Mouse (Mus musculus) heart, embryonic 16.5 days (tissue): ENCODE results near the gene Dab2ip. TPM values are rescaled to one million over a fixed set of nuclear protein-coding genes. Genes with fewer than 3 reads are reported as not detected.

Experiments
- ATAC-seq: fragments of 200-750 bp; cut with Nextera tagmentation; replicated peaks from 2 replicates; pipeline ENCODE4 v1.8.0; 2017; ENCODE audit warnings: moderate number of reproducible peaks; ENCODE audit not compliant: insufficient read depth, low FRiP score; ENCODE audit errors: extremely low read depth
- H3K27ac ChIP-seq: fragments of 300-500 bp; sonication (generic); 2 replicates; pipeline ENCODE4 v1.5.1; 2014; ENCODE audit warnings: mild to moderate bottlenecking, low read length, control low read depth, moderate library complexity
- H3K27me3 ChIP-seq: fragments of 300-500 bp; sonication (generic); 2 replicates; pipeline ENCODE4 v1.6.1; 2014; ENCODE audit warnings: low read length, mixed read lengths; ENCODE audit not compliant: control insufficient read depth, insufficient read depth
- H3K36me3 ChIP-seq: fragments of 300-500 bp; sonication (generic); 2 replicates; pipeline ENCODE4 v1.6.1; 2014; ENCODE audit not compliant: control insufficient read depth, insufficient read depth
- H3K4me1 ChIP-seq: fragments of 300-500 bp; sonication (generic); 2 replicates; pipeline ENCODE4 v1.6.1; 2014; ENCODE audit warnings: low read length, mixed read lengths; ENCODE audit not compliant: control insufficient read depth, insufficient read depth
- H3K4me2 ChIP-seq: fragments of 300-500 bp; sonication (generic); 2 replicates; pipeline ENCODE4 v1.6.1; 2014; ENCODE audit warnings: low read depth, mild to moderate bottlenecking, control low read depth, low read length
- H3K4me3 ChIP-seq: fragments of 300-500 bp; sonication (generic); 2 replicates; pipeline ENCODE4 v1.5.1; 2014; ENCODE audit warnings: mild to moderate bottlenecking, control low read depth, low read length
- H3K9ac ChIP-seq: fragments of 300-500 bp; sonication (generic); 2 replicates; pipeline ENCODE4 v1.6.1; 2014; ENCODE audit warnings: low read length, control low read depth
- H3K9me3 ChIP-seq: fragments of 300-500 bp; sonication (generic); replicated peaks from 2 replicates; pipeline ENCODE4 v1.6.1; 2016; ENCODE audit warnings: low read length; ENCODE audit not compliant: control insufficient read depth
- WGBS: fragments of 180-500 bp; shearing (Covaris S2); extraction: QIAGEN DNeasy Blood & Tissue Kit; methylation state at CpG from one replicate; pipeline ENCODE4 v1.1.7; 2014; 5-methylcytosine and 5-hydroxymethylcytosine counted together
- polyA plus RNA-seq: library from polyadenylated mRNA; unstranded; fragments of >200 nt; fragmentation: Nextera tagmentation; extraction: Ambion mirVana; gene quantifications from 2 replicates; pipeline ENCODE4 v1.2.1, GENCODE M21; 2015

Gene Dab2ip
- polyA plus RNA-seq, 1 experiment from 2014 or later: 27.1 TPM

DNA sequence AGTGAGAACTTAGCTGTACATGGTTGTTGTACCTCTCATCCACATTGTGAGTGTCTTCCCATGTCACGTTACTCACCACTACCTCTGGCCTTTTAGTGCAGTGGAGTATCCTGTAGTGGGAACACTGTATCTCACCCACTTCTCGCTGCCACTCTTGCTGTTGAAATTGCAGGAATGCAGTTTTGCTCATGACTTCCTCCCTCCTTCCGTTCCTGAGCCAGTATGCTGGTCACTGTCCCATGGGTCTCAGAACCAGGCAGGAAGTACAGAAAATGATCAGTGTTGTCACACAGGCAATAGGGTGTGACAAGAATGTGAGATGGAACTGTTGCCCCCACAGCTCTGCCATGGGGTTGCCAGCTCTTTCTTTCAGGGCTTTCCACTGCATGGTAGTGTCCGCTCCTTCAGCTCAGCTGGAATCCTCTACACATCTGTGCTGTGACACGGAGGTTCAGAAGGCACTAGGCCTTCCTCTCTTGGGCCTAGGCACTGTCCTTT lies 160.0 kb downstream of the Dab2ip start:
- Histone ChIP-seq H3K27ac (no peak overlapping the region), H3K9ac (no peak overlapping the region), H3K36me3 (peaks cover 56% of the 10 kb centered on the region), H3K9me3 (no peaks in the 10 kb centered on the region), H3K4me2 (no peak overlapping the region), H3K4me1 (peaks cover 21% of the 10 kb centered on the region), H3K27me3 (no peaks in the 10 kb centered on the region), H3K4me3 (no peak overlapping the region)
- no peak for ATAC-seq
- WGBS: 68% methylated on average over 5 of the region's 5 CpGs

DNA sequence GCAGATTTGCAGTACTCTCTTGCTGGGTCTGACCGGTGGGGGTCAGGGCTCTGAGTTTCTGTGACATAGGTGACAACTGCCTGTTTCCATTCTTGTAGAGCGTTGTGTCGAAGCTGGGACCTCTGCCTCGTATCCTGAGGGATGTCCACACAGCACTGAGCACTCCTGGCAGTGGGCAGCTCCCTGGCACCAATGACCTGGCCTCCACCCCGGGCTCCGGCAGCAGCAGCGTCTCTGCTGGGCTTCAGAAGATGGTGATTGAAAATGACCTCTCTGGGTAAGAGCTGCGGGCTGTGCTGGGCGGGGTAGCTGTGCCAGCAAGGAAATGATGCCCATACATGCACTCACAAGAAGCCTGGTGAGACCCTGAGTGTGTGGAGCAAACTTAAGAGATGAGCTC lies 160.6 kb downstream of the Dab2ip start:
- ATAC-seq: no peak

DNA sequence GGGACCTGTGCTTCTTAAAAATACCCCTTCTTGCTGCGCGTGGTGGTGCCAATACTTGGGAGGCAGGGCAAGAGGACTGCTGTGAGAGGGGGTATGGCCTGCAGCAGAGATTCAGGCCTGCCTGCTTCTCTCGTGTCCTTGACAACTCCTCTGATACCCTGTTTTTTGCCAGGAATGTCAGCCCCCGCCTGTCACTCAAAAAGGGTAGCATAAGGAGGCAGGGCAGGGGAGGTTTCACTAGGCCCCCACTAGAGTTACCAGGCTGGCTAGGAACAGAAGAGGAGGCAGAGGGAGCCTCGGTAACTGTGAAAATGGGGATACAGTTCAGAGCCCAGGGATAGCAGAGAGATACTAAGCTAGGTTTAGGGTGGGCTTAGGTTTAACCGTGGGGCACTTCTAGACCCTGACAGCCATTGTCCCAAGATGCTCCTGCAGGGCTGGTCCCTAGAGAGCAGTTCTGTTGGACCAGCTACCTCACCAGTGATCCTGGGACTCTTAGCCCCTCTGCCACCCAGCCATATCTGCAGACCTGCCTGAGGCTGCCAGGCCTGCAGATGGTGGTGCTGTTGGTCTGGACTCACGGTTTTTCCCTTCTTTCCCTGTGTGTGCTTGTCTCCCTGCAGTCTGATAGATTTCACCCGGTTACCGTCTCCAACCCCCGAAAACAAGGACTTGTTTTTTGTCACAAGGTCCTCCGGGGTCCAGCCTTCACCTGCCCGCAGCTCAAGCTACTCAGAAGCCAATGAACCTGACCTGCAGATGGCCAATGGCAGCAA lies 161.4 kb downstream of the Dab2ip start:
- peaks cover 67% of the 10 kb centered on the region for H3K36me3 ChIP-seq
- no peaks in the 10 kb centered on the region for H3K9me3 ChIP-seq
- 86% methylated on average over 12 of the region's 12 CpGs for WGBS
- no peak overlapping the region for H3K4me2 ChIP-seq
- H3K27me3 ChIP-seq: no peaks in the 10 kb centered on the region
- H3K4me3 ChIP-seq: no peak overlapping the region
- H3K9ac ChIP-seq: no peak overlapping the region
- H3K4me1 ChIP-seq: peaks cover 9% of the 10 kb centered on the region
- no peak for ATAC-seq
- no peak overlapping the region for H3K27ac ChIP-seq

More for the DNA sequence above, 160.6 kb downstream of the Dab2ip start:
- 90% methylated on average over 9 of the region's 9 CpGs for WGBS
- Histone ChIP-seq H3K9me3 (no peaks in the 10 kb centered on the region), H3K4me2 (no peak overlapping the region), H3K27me3 (no peaks in the 10 kb centered on the region), H3K4me1 (peaks cover 17% of the 10 kb centered on the region), H3K36me3 (peaks cover 61% of the 10 kb centered on the region), H3K9ac (no peak overlapping the region), H3K4me3 (no peak overlapping the region), H3K27ac (no peak overlapping the region)

DNA sequence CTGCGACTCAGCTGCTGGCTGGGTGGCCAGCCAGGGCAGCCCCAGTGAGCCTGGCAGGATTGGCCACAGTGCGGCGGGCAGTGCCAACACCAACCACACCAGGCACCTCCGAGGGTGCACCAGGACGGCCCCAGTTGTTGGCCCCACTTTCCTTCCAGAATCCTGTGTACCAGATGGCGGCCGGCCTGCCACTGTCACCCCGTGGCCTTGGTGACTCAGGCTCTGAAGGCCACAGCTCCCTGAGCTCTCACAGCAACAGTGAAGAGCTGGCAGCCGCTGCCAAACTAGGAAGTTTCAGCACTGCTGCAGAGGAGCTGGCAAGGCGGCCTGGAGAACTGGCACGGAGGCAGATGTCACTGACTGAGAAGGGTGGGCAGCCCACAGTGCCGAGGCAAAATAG lies 162.0 kb downstream of the Dab2ip start:
- 91% methylated on average over 12 of the region's 12 CpGs for WGBS
- Histone ChIP-seq H3K9me3 (no peaks in the 10 kb centered on the region), H3K4me3 (no peak overlapping the region), H3K36me3 (peaks cover 67% of the 10 kb centered on the region), H3K27ac (no peak overlapping the region), H3K4me1 (peaks cover 2% of the 10 kb centered on the region), H3K4me2 (no peak overlapping the region), H3K27me3 (no peaks in the 10 kb centered on the region), H3K9ac (no peak overlapping the region)
- ATAC-seq: no peak

DNA sequence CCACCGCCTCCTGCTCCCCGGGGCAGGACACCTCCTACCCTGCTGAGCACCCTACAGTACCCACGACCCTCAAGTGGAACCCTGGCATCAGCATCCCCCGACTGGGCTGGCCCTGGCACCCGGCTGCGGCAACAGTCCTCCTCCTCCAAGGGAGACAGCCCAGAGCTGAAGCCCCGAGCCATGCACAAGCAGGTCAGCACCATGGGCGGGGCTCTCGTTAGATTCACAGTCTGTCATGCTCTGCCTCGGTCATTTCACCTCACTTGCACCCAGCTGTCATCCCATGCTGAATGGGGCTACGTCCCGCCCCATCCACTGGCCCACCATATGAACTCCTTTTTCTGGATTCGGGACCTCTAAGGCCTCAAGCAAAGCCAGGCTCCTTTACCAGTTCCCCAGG lies 162.5 kb downstream of the Dab2ip start:
- Histone ChIP-seq H3K9me3 (no peaks in the 10 kb centered on the region), H3K27me3 (no peaks in the 10 kb centered on the region), H3K4me1 (no peaks in the 10 kb centered on the region), H3K4me2 (no peak overlapping the region), H3K4me3 (no peak overlapping the region), H3K27ac (no peak overlapping the region), H3K9ac (no peak overlapping the region), H3K36me3 (peaks cover 67% of the 10 kb centered on the region)
- no peak for ATAC-seq
- WGBS: 92% methylated on average over 13 of the region's 13 CpGs

DNA sequence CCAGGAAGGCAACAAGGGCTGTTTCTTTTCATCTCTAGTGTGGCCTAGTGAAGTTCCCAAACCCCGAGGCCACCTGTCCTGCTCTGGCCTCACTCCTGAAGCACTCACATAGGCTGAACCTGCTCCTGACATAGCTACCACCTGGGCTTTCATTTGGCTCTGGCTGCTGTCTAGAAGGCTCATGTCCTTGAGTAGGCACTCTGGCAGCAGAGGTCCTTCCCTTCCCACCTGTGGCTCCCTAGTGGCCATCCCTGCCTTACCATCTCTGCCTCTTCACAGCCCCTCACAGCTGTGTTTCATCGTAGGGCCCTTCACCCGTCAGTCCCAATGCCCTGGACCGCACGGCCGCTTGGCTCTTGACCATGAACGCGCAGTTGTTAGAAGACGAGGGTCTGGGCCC lies 162.9 kb downstream of the Dab2ip start:
- no peak for ATAC-seq
- Histone ChIP-seq H3K9me3 (no peaks in the 10 kb centered on the region), H3K27ac (no peak overlapping the region), H3K4me2 (no peak overlapping the region), H3K4me1 (no peaks in the 10 kb centered on the region), H3K9ac (no peak overlapping the region), H3K4me3 (no peak overlapping the region), H3K36me3 (peaks cover 70% of the 10 kb centered on the region), H3K27me3 (no peaks in the 10 kb centered on the region)
- WGBS: 89% methylated on average over 9 of the region's 9 CpGs

DNA sequence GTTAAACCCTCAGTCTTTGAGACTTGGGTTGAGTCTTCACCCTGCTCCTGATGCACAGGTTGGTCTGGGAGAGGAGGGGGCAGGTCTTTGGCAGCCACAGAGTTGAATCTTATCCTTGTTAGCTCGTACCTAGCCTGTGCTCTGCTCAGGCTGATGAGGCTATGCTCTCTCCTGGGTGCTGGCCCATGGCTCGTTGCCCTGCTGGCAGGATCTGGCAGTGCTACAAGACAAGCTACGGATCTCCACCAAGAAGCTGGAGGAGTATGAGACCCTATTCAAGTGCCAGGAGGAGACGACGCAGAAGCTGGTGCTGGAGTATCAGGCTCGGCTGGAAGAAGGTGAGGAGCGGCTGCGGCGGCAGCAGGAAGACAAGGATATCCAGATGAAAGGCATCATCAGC lies 164.8 kb downstream of the Dab2ip start:
- ATAC-seq: no peak
- H3K36me3 ChIP-seq: peaks cover 73% of the 10 kb centered on the region
- no peak overlapping the region for H3K4me3 ChIP-seq
- no peak overlapping the region for H3K4me2 ChIP-seq
- no peaks in the 10 kb centered on the region for H3K4me1 ChIP-seq
- WGBS: 93% methylated on average over 9 of the region's 9 CpGs
- H3K9ac ChIP-seq: no peak overlapping the region
- H3K9me3 ChIP-seq: no peaks in the 10 kb centered on the region
- H3K27ac ChIP-seq: no peak overlapping the region
- H3K27me3 ChIP-seq: no peaks in the 10 kb centered on the region

DNA sequence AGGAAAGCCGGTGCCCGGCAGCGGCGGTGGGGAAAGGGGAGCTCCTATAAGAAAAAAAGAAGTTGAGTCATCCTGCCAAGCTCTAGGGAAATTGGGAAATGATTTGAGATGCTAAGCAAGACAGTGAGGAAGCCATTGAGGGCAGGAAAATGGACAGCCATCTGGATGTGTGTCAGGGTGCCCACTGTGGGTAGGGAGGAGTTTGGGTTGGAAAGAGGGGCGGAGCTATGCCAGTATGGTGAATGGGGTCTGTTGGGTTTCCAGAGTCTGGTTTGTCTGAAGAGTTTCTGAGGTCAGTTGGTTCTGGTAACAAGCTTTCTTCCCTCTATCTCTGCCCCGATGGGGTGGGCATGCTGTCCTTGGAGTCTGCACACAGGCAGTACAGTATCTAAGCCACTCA lies 165.2 kb downstream of the Dab2ip start:
- no peaks in the 10 kb centered on the region for H3K27me3 ChIP-seq
- H3K9ac ChIP-seq: no peak overlapping the region
- peaks cover 73% of the 10 kb centered on the region for H3K36me3 ChIP-seq
- H3K4me1 ChIP-seq: no peaks in the 10 kb centered on the region; the same call in 1 of the 2 replicates
- H3K4me2 ChIP-seq: no peak overlapping the region
- no peak for ATAC-seq
- H3K27ac ChIP-seq: no peak overlapping the region
- no peaks in the 10 kb centered on the region for H3K9me3 ChIP-seq
- 92% methylated on average over 6 of the region's 6 CpGs for WGBS
- H3K4me3 ChIP-seq: no peak overlapping the region

DNA sequence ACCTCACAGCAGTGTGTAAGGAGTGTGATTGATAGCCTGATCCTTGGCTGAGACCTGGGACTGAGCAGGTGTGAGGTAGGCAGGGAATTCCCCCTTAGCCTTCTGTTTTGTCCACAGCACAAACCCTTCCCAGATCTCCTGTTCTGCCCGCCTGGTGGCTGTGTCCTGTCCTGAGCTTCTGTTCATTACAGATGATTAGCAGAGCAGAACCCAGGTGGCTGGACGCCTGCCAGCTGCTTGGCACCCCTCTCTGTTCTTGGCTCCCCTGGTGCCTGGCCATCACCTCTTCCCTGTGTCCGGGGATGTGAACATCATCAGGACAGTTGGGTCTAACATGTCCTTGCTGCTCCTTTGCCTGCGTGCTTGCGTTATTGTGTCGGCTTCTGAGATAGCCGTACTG lies 165.6 kb downstream of the Dab2ip start:
- peaks cover 73% of the 10 kb centered on the region for H3K36me3 ChIP-seq
- 85% methylated on average over 7 of the region's 7 CpGs for WGBS
- H3K4me2 ChIP-seq: no peak overlapping the region
- H3K27ac ChIP-seq: no peak overlapping the region
- no peak overlapping the region for H3K9ac ChIP-seq
- H3K9me3 ChIP-seq: no peaks in the 10 kb centered on the region
- no peak for ATAC-seq
- no peak overlapping the region for H3K4me3 ChIP-seq
- H3K27me3 ChIP-seq: no peaks in the 10 kb centered on the region
- peaks cover 4% of the 10 kb centered on the region for H3K4me1 ChIP-seq
